Mouse (Mus musculus): ENCODE measurements around the gene Tsc1.

Tsc1 gene

DNA sequence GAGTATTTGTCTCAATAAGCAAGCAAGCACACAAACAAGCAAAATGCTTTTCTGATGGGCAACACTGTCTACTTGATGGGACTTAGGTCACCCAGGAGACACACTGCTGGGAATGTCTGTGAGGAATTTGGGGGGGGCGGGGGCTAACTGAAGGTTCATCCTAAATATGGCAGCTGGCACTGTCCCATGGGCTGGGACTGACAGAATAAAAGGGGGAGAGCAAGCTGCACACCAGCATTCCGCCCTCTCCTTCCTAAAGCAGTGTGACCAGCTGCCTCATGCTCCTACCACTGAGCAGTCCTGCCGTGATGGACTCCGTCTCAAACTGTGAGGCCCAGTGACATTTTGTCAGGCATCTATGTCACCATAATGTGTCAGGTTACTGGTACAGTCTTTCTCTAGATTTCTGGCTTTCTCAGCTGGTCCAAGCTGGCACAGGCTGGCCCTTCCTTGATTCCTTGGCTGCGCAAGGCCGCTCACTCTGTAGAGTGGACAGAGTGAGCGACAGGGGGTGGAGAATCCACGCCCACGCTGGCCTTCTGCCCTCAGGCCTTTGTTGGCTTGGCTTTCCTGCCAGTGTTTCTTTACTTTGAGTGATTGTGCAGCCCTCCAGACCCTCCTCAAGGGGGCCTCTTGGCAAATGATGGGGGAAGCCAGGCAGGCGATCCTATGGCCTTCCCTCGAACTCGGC, 30.2 kb upstream of the Tsc1 start:
- Histone ChIP-seq H3K27me3 (ENCODE audit: insufficient read depth, low read length) (peaks cover 45% of the 10 kb centered on the region), H3K36me3 (ENCODE audit: insufficient read depth, low read length) (no peaks in the 10 kb centered on the region), H3K4me1 (replicated peaks; ENCODE audit: low read depth, low read length) (peaks cover 66% of the 10 kb centered on the region), H3K4me3 (replicated peaks; ENCODE audit: low read length) (peak overlapping the region; percentile 37; the same call in 1 of the 2 replicates), H3K9me3 (ENCODE audit: low read length) (no peaks in the 10 kb centered on the region)
- TF ChIP-seq CTCF (conservative IDR thresholded peaks at IDR 0.05; ENCODE audit: low read length) = no peak
- TF ChIP-seq POU5F1 (IDR thresholded peaks at IDR 0.05; ENCODE audit: borderline replicate concordance, low read length) = no peak
- no peak for TF ChIP-seq NANOG (IDR thresholded peaks at IDR 0.05; ENCODE audit: borderline replicate concordance, low read length)

DNA sequence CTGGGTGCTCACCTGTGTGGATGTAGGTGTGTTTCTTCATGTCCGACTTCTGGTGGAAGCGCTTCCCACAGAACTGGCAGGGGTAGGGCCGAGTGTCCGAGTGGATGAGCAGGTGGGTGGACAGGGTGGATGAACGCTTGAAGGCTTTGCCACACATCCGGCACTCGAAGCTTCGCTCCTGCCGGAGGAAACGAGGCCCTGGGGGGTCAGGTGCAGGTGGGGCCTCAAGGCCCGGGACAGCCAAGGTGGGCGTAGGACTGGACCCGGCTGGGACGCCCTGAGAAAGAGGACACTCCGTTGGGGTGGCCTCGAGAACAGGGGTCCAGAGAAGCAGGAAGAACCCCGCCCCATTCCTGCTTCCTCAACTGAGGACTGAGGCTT, 29.6 kb upstream of the Tsc1 start:
- peaks cover 64% of the 10 kb centered on the region for H3K4me1 ChIP-seq (replicated peaks; ENCODE audit: low read depth, low read length)
- H3K9me3 ChIP-seq (ENCODE audit: low read length) = no peaks in the 10 kb centered on the region
- peak overlapping the region; percentile 37; the same call in 1 of the 2 replicates for H3K4me3 ChIP-seq (replicated peaks; ENCODE audit: low read length)
- H3K36me3 ChIP-seq (ENCODE audit: insufficient read depth, low read length) = no peaks in the 10 kb centered on the region
- TF ChIP-seq NANOG (IDR thresholded peaks at IDR 0.05; ENCODE audit: borderline replicate concordance, low read length) (no peak), CTCF (conservative IDR thresholded peaks at IDR 0.05; ENCODE audit: low read length) (no peak), POU5F1 (IDR thresholded peaks at IDR 0.05; ENCODE audit: borderline replicate concordance, low read length) (no peak)
- H3K27me3 ChIP-seq (ENCODE audit: insufficient read depth, low read length) = peaks cover 40% of the 10 kb centered on the region

DNA sequence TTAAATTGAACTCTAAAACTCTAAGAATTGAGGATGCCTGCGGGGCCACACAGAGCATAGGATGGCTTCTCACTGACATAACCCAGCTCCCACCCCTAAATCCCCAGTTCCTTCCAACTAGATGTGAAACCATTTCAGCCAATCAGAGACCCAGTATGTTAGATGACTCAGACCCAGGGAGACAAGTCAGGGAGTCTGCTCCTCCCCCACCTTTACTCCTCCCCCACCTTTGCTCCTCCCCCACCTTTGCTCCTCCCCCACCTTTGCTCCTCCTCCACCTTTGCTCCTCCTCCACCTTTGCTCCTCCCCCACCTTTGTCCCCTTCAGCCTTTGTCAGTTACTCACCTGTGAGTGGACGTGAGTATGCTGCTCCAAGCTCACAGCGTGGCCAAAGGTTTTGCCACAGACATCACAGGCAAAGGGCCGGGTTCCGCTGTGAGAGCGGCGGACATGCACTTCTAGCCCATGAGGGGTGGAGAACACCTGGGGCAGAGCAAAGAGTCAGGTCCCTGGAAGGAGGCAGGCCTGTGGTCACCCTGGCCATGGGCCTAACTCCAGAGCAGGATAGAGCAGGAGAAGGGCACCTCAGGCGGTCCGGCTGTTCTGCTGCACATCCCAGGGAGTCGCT, 28.5 kb upstream of the Tsc1 start:
- Histone ChIP-seq H3K4me3 (replicated peaks; ENCODE audit: low read length) (peak overlapping the region; percentile 66), H3K4me1 (replicated peaks; ENCODE audit: low read depth, low read length) (peaks cover 60% of the 10 kb centered on the region), H3K27me3 (ENCODE audit: insufficient read depth, low read length) (peaks cover 47% of the 10 kb centered on the region), H3K36me3 (ENCODE audit: insufficient read depth, low read length) (no peaks in the 10 kb centered on the region), H3K9me3 (ENCODE audit: low read length) (no peaks in the 10 kb centered on the region)
- no peak for TF ChIP-seq NANOG (IDR thresholded peaks at IDR 0.05; ENCODE audit: borderline replicate concordance, low read length)
- no peak for TF ChIP-seq CTCF (conservative IDR thresholded peaks at IDR 0.05; ENCODE audit: low read length)

DNA sequence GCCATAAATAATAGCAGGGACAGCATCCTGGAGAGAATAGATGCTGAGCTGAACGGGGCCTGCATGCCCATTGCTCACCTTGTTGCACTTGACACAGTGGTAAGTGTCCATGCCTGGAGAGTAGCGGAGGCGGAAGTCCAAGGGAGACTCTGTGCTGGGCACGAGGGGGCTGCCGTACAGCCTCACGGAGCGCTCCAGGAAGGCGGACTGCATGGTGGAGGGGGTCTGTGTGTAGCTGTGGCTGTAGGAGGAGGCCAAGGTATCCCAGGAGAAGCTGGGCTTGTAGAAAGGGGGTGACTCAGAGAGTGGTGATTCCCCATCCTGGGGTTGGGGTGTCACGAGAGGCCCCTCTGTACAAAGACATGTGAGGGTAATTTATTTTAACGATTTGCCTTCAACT, 27.4 kb upstream of the Tsc1 start:
- H3K4me1 ChIP-seq (replicated peaks; ENCODE audit: low read depth, low read length) = peaks cover 51% of the 10 kb centered on the region
- TF ChIP-seq NANOG (IDR thresholded peaks at IDR 0.05; ENCODE audit: borderline replicate concordance, low read length) (no peak), POU5F1 (IDR thresholded peaks at IDR 0.05; ENCODE audit: borderline replicate concordance, low read length) (no peak)

DNA sequence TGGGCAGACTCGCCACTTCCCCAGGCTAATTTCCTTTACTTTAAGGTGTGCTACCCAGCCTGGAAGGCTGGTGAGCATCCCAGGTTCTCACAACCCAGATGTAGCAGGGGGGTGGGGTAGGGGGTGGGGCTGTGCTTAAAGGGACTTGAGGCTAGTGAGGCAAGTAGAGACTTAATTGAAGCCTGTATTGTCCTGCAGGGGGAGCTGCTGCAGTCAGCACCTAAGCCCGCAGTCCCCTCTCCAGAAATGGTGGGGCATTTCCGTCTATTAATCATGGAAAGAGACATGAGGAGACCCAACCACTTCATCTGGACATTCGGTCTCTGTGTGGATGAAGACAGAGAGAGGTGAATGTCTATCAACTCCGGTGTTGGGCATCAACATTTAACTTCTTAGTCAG, 24.7 kb upstream of the Tsc1 start:
- H3K9me3 ChIP-seq (ENCODE audit: low read length) = no peaks in the 10 kb centered on the region
- no peak overlapping the region for H3K4me3 ChIP-seq (replicated peaks; ENCODE audit: low read length)
- H3K36me3 ChIP-seq (ENCODE audit: insufficient read depth, low read length) = no peaks in the 10 kb centered on the region
- H3K27me3 ChIP-seq (ENCODE audit: insufficient read depth, low read length) = peaks cover 64% of the 10 kb centered on the region
- TF ChIP-seq CTCF (conservative IDR thresholded peaks at IDR 0.05; ENCODE audit: low read length) (peak; percentile 39), NANOG (IDR thresholded peaks at IDR 0.05; ENCODE audit: borderline replicate concordance, low read length) (no peak), POU5F1 (IDR thresholded peaks at IDR 0.05; ENCODE audit: borderline replicate concordance, low read length) (no peak)
- H3K4me1 ChIP-seq (replicated peaks; ENCODE audit: low read depth, low read length) = peaks cover 26% of the 10 kb centered on the region

More for the DNA sequence above, 27.4 kb upstream of the Tsc1 start:
- Histone ChIP-seq H3K36me3 (ENCODE audit: insufficient read depth, low read length) (no peaks in the 10 kb centered on the region), H3K4me3 (replicated peaks; ENCODE audit: low read length) (no peak overlapping the region), H3K9me3 (ENCODE audit: low read length) (no peaks in the 10 kb centered on the region), H3K27me3 (ENCODE audit: insufficient read depth, low read length) (peaks cover 58% of the 10 kb centered on the region)

DNA sequence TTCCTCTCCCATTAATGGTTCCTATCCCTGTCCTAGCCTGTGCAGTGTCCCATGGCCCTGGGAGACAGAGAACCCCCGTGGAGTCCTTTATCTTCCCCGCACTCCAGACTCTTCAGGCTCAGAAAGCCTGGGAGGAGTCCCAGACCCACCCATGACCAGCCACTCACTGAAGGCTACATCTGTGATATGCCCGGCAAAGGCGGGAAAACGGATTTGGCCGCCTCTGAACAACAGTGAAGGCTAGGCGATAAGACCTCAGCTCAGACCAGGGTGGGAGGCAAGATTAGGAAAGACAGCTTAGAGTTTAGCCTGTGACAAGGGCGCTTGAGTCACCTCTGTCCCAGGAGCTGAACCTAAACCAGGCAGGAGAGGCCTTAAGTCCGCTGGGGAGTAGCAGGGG, 24.2 kb upstream of the Tsc1 start:
- Histone ChIP-seq H3K4me1 (replicated peaks; ENCODE audit: low read depth, low read length) (peaks cover 25% of the 10 kb centered on the region), H3K36me3 (ENCODE audit: insufficient read depth, low read length) (no peaks in the 10 kb centered on the region), H3K27me3 (ENCODE audit: insufficient read depth, low read length) (peaks cover 69% of the 10 kb centered on the region), H3K4me3 (replicated peaks; ENCODE audit: low read length) (no peak overlapping the region), H3K9me3 (ENCODE audit: low read length) (no peaks in the 10 kb centered on the region)
- no peak for TF ChIP-seq CTCF (conservative IDR thresholded peaks at IDR 0.05; ENCODE audit: low read length)
- TF ChIP-seq POU5F1 (IDR thresholded peaks at IDR 0.05; ENCODE audit: borderline replicate concordance, low read length) = no peak
- no peak for TF ChIP-seq NANOG (IDR thresholded peaks at IDR 0.05; ENCODE audit: borderline replicate concordance, low read length)

DNA sequence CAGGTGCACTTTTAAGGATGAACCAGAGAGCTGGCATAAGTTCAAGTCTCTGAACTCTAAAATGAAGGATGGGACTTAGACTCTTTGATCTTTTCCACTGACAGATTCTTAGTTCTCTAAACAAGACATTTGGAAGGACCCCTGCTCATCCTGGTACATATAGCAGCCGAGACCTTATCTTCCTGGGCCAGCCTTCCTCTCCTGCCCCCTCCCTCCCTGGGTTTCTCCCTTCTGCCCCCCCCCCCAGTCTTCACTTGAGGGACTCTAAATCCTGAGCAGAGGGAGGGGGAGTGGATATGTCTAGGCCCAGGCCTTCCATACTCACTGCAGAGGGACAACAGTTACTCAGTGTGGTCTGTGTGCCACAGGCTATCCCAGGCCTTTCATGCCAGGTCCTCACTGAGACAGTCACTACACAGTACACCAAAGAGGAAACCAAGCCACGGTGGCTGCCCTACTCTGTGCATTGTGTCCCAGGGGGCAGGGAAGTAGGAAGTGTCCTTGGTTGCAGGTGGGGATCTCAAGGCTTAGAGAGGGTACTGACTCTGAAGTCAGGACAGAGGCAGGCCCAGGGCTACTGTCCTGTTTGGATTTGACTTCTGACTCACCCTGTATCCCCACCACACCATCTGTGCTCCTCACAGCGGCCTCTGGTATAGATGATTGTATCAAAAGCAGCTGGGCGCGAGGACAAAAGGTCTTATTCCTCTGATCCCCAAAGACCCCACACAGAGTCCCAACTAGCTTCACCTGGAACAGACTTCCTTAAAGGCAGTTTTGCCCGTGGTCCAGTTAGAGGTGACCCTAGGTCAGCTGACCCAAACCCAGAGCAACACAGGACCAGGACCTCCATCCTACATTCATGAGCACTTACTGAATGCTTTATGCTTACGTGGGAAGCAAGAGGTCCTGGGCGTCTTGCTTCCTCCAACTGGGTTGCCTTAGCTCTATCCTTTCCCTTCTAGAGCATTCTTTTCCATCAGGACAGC, 23.2 kb upstream of the Tsc1 start:
- TF ChIP-seq NANOG (IDR thresholded peaks at IDR 0.05; ENCODE audit: borderline replicate concordance, low read length) (no peak), POU5F1 (IDR thresholded peaks at IDR 0.05; ENCODE audit: borderline replicate concordance, low read length) (no peak), CTCF (conservative IDR thresholded peaks at IDR 0.05; ENCODE audit: low read length) (no peak)
- Histone ChIP-seq H3K4me3 (replicated peaks; ENCODE audit: low read length) (no peak overlapping the region), H3K4me1 (replicated peaks; ENCODE audit: low read depth, low read length) (peaks cover 19% of the 10 kb centered on the region), H3K36me3 (ENCODE audit: insufficient read depth, low read length) (no peaks in the 10 kb centered on the region), H3K27me3 (ENCODE audit: insufficient read depth, low read length) (peaks cover 76% of the 10 kb centered on the region), H3K9me3 (ENCODE audit: low read length) (no peaks in the 10 kb centered on the region)

DNA sequence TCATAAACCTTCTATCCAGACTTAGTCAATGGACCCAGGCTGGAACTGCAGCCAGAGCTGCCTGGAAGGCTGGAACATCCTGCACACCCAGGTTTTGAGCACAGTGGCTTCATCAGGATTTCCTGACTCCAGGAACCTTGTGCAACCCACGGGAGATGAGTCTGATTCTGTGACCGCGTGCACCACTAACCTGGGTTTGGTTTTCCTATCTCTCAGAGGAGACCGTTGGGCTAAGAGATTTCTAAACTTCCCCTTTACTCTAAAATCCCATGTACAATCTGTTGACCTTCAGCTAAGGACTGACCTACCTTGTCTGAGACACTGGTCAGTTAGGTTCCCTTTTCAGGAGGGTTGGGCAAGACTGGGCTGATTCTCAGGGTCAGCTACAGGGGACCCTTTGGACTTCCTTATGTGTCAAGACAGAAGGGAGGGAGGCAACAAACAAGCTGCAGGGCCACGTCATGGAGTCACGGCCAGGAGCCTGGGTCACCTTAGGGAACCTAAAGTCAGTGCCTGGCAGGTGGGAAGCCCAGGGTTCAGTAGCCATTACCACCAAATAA, 22.2 kb upstream of the Tsc1 start:
- Histone ChIP-seq H3K9me3 (ENCODE audit: low read length) (no peaks in the 10 kb centered on the region), H3K36me3 (ENCODE audit: insufficient read depth, low read length) (no peaks in the 10 kb centered on the region), H3K4me1 (replicated peaks; ENCODE audit: low read depth, low read length) (peaks cover 16% of the 10 kb centered on the region), H3K4me3 (replicated peaks; ENCODE audit: low read length) (no peak overlapping the region), H3K27me3 (ENCODE audit: insufficient read depth, low read length) (peaks cover 76% of the 10 kb centered on the region)
- TF ChIP-seq NANOG (IDR thresholded peaks at IDR 0.05; ENCODE audit: borderline replicate concordance, low read length) (no peak), CTCF (conservative IDR thresholded peaks at IDR 0.05; ENCODE audit: low read length) (no peak), POU5F1 (IDR thresholded peaks at IDR 0.05; ENCODE audit: borderline replicate concordance, low read length) (no peak)

Data from E14TG2a.4 (cell line).